Mouse (Mus musculus) limb, embryonic 11.5 days (tissue): Measurements from ENCODE around the gene Pitpnb. TPM values are rescaled to one million over a fixed set of nuclear protein-coding genes. Genes with fewer than 3 reads are reported as not detected.

Source experiments
- ATAC-seq: fragments of 200-750 bp; cut with Nextera tagmentation; 2 replicates; pipeline ENCODE4 v1.8.0; 2017; ENCODE audit warnings: low read depth; ENCODE audit not compliant: insufficient number of reproducible peaks, low FRiP score, low TSS enrichment
- DNase-seq: peaks from one replicate; pipeline ENCODE4 v3.0.0-alpha.2; 2015; ENCODE audit warnings: low spot score
- H3K27ac ChIP-seq: fragments of 300-500 bp; sonication (generic); replicated peaks from 2 replicates; pipeline ENCODE4 v1.5.1; 2014; ENCODE audit warnings: low read depth, mild to moderate bottlenecking, low read length
- H3K27me3 ChIP-seq: fragments of 300-500 bp; sonication (generic); 2 replicates; pipeline ENCODE4 v1.6.1; 2014; ENCODE audit warnings: mild to moderate bottlenecking, low read length, mixed read lengths; ENCODE audit not compliant: control insufficient read depth, insufficient read depth
- H3K36me3 ChIP-seq: fragments of 300-500 bp; sonication (generic); 2 replicates; pipeline ENCODE4 v1.6.1; 2014; ENCODE audit warnings: mild to moderate bottlenecking, low read length, moderate library complexity, mixed read lengths; ENCODE audit not compliant: control insufficient read depth, insufficient read depth
- H3K4me1 ChIP-seq: fragments of 300-500 bp; sonication (generic); 2 replicates; pipeline ENCODE4 v1.6.1; 2014; ENCODE audit warnings: low read length, mixed read lengths; ENCODE audit not compliant: control insufficient read depth, insufficient read depth
- H3K4me2 ChIP-seq: fragments of 300-500 bp; sonication (generic); 2 replicates; pipeline ENCODE4 v1.6.1; 2014; ENCODE audit warnings: low read depth, mild to moderate bottlenecking, moderate library complexity; ENCODE audit not compliant: severe bottlenecking
- H3K4me3 ChIP-seq: fragments of 300-500 bp; sonication (generic); 2 replicates; pipeline ENCODE4 v1.5.1; 2014; ENCODE audit warnings: low read depth, low read length
- H3K9ac ChIP-seq: fragments of 300-500 bp; sonication (generic); 2 replicates; pipeline ENCODE4 v1.6.1; 2014; ENCODE audit warnings: mild to moderate bottlenecking, low read length
- H3K9me3 ChIP-seq: fragments of 300-500 bp; sonication (generic); 2 replicates; pipeline ENCODE4 v1.6.1; 2016; ENCODE audit warnings: low read length; ENCODE audit not compliant: control insufficient read depth
- WGBS: fragments of 180-500 bp; shearing (Covaris S2); extraction: QIAGEN DNeasy Blood & Tissue Kit; methylation state at CpG from one replicate; pipeline ENCODE4 v1.1.7; 2014; 5-methylcytosine and 5-hydroxymethylcytosine counted together
- polyA plus RNA-seq: library from polyadenylated mRNA; unstranded; fragments of >200 nt; fragmentation: Nextera tagmentation; extraction: Ambion mirVana; gene quantifications from 2 replicates; pipeline ENCODE4 v1.2.1, GENCODE M21; 2014

Gene Pitpnb
- polyA plus RNA-seq, result 131 and 137 TPM in 2 replicates

GRCm38 (mm10) chr5:111330417-111331098 is at the start of gene Pitpnb:
Gene Pitpnb, plus strand, starts transcription at chr5:111330763.
- H3K36me3 ChIP-seq, result no peaks in the 10 kb centered on the region; the same call in 1 of the 2 replicates
- under 1% methylated on average over 73 of the region's 78 CpGs for WGBS
- peak within 1 kb of the TSS; percentile 98 for H3K4me3 ChIP-seq
- DNase-seq, result peak; percentile 99
- peak within 1 kb of the TSS; percentile 79 for H3K9ac ChIP-seq
- H3K27me3 ChIP-seq, result no peaks in the 10 kb centered on the region
- ATAC-seq, result peak; percentile 97
- H3K9me3 ChIP-seq, result no peaks in the 10 kb centered on the region
- peak within 1 kb of the TSS; percentile 72 for H3K27ac ChIP-seq
- peaks cover 10% of the 10 kb centered on the region for H3K4me1 ChIP-seq
- H3K4me2 ChIP-seq, result peak within 1 kb of the TSS; percentile 71

DNA sequence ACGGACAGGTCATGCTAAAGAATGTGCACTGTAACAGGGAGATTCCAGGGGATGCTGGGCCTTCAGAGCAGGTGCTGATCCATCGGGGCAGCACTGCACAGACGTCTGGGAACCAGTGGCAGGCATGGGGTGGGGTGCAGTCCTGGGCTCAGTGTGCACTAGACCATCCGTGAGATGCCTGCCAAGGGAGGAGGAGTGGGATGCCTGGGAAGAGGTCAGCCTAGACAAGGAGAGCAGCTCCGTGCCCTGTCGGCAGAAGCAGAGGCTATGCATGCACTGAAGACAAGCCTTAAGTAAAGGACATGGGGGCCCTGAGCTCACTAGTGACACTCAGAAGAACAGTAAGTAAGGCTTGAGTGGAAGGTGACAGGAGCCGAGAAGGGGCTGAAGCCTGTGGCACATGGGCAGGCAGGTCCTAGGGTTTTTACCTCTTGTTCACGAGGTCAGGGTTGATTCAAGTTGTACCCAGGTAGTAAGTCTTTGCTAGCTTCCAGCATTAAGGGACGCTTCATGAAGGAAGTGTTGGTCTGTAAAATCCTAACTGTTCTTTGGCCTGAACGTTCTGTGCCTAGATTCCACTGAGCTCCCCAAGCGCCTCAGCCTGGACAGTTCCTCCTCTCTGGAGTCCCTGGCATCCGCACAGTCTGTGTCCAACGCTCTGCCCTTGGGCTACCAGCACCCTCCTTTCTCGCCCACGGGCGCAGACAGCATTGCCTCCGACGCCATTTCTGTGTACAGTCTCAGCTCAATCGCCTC is 46.0 kb upstream of the Pitpnb start:
- H3K4me2 ChIP-seq, result no peak overlapping the region
- H3K27ac ChIP-seq, result no peak overlapping the region
- no peak for ATAC-seq
- 89% methylated on average over 19 of the region's 19 CpGs for WGBS
- H3K27me3 ChIP-seq, result no peaks in the 10 kb centered on the region
- DNase-seq, result no peak
- no peaks in the 10 kb centered on the region for H3K9me3 ChIP-seq
- H3K36me3 ChIP-seq, result peaks cover 10% of the 10 kb centered on the region
- no peak overlapping the region for H3K9ac ChIP-seq
- H3K4me3 ChIP-seq, result no peak overlapping the region
- H3K4me1 ChIP-seq, result no peaks in the 10 kb centered on the region

- Histone ChIP-seq H3K4me3 (no peak overlapping the region), H3K36me3 (peaks cover 7% of the 10 kb centered on the region), H3K9me3 (no peaks in the 10 kb centered on the region), H3K27me3 (no peaks in the 10 kb centered on the region), H3K4me2 (no peak overlapping the region), H3K27ac (no peak overlapping the region), H3K4me1 (no peaks in the 10 kb centered on the region), H3K9ac (no peak overlapping the region)
- no peak for DNase-seq
- no peak for ATAC-seq
- WGBS, result 60% methylated on average over 5 of the region's 5 CpGs
These were observed 43.0 kb upstream of the Pitpnb start for GRCm38 (mm10) chr5:111287571-111287970.

DNA sequence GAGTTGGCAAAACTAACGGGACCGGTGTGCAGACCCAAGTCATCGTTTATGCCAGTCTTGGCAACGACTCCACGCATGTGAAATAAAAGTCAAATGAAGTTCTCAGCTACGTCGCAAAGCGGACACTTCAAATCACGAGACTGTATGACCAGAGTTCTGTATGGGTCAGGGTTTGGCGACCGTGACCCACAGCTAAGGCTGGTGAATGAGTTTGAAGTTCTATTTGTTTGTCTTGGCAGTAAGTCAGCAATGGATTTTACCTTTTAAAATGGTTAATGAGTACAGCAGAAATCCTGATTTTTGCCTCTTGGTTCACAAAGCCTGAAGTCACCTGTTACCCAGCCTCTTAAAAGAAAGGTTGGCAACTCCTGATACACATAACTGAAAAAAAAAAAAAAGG is 42.1 kb upstream of the Pitpnb start:
- Histone ChIP-seq H3K36me3 (peaks cover 7% of the 10 kb centered on the region), H3K4me1 (no peaks in the 10 kb centered on the region), H3K4me2 (no peak overlapping the region), H3K27me3 (no peaks in the 10 kb centered on the region), H3K4me3 (no peak overlapping the region), H3K27ac (no peak overlapping the region), H3K9me3 (no peaks in the 10 kb centered on the region), H3K9ac (no peak overlapping the region)
- no peak for ATAC-seq
- 93% methylated on average over 11 of the region's 11 CpGs for WGBS
- no peak for DNase-seq

DNA sequence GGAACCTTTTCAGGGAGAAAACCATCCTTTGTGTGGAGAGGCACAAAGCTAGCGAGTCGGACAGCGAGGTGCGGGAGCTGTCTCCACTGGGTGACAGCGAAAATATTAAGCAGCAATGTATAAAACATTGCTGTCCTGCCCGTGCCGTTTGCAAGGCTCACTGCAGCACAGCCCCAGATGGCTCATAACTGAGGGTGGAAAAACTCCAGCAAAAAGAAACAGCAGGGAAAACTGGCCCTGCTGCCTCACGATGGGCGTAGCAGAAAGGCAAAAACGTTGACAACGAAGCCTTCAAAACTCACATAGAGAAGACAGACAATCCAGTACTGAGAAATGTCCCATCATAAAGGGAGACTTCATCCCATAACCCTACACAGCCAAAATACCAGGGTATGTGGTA is 40.5 kb upstream of the Pitpnb start:
- H3K9ac ChIP-seq, result no peak overlapping the region
- H3K27ac ChIP-seq, result no peak overlapping the region
- H3K9me3 ChIP-seq, result no peaks in the 10 kb centered on the region; the same call in 1 of the 2 replicates
- no peaks in the 10 kb centered on the region for H3K27me3 ChIP-seq
- peaks cover 4% of the 10 kb centered on the region for H3K36me3 ChIP-seq
- DNase-seq, result no peak
- ATAC-seq, result no peak
- H3K4me3 ChIP-seq, result no peak overlapping the region
- 88% methylated on average over 11 of the region's 11 CpGs for WGBS
- no peak overlapping the region for H3K4me2 ChIP-seq
- no peaks in the 10 kb centered on the region for H3K4me1 ChIP-seq

DNA sequence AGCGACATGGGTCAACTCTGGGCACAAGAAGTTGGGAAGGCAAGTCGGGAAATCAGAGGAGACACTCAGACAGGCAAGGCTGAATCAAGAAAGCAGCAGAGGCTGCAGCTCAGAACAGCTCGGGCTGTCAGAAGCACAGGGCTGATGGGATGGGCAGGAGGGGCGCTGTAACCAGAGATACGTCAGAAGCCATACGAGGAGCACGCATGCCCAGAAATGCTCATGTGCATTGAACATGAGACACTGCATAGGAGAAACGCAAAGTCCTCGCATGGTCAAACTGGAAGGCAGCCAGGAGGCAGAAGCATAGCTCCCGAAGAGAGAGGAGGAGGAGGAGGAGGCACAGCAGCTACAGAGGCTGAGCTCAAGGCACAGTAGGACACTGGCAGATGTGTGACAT is 38.9 kb upstream of the Pitpnb start:
- Histone ChIP-seq H3K9ac (no peak overlapping the region), H3K9me3 (no peaks in the 10 kb centered on the region; the same call in 1 of the 2 replicates), H3K36me3 (no peaks in the 10 kb centered on the region), H3K4me1 (no peaks in the 10 kb centered on the region), H3K4me2 (no peak overlapping the region), H3K27ac (no peak overlapping the region), H3K27me3 (no peaks in the 10 kb centered on the region), H3K4me3 (no peak overlapping the region)
- ATAC-seq (no peak), DNase-seq (no peak)
- 60% methylated on average over 10 of the region's 10 CpGs for WGBS

DNA sequence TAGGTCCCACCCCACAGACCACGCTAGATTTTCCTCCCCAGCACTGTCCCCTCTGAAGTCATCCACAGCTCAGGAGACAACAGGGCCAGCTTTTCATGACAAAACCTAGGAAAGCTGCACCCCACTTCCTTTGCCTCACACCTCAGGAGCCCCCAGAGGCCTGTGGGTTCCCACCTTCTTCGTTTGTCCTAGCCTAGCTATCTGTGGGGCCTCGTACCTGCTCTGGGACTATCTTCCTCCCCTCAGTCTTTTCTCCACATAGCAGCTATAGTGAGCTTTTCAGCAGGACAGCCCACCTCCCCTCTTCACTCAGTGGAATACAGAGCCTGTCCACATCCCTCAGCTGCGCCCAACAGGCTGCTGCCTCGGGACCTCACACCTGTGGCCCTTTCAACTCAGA is 32.8 kb upstream of the Pitpnb start:
- ATAC-seq (no peak), DNase-seq (no peak)
- H3K36me3 ChIP-seq, result no peaks in the 10 kb centered on the region
- H3K9me3 ChIP-seq, result no peaks in the 10 kb centered on the region; the same call in 1 of the 2 replicates
- H3K4me1 ChIP-seq, result no peaks in the 10 kb centered on the region
- WGBS, result 58% methylated on average over 5 of the region's 5 CpGs
- H3K9ac ChIP-seq, result no peak overlapping the region
- H3K4me2 ChIP-seq, result no peak overlapping the region
- no peak overlapping the region for H3K27ac ChIP-seq
- no peak overlapping the region for H3K4me3 ChIP-seq
- H3K27me3 ChIP-seq, result no peaks in the 10 kb centered on the region

GRCm38 (mm10) chr5:111298706-111299105 is 31.9 kb upstream of the Pitpnb start:
- Histone ChIP-seq H3K4me3 (no peak overlapping the region), H3K4me2 (no peak overlapping the region), H3K36me3 (no peaks in the 10 kb centered on the region), H3K9me3 (no peaks in the 10 kb centered on the region; the same call in 1 of the 2 replicates), H3K27ac (no peak overlapping the region), H3K4me1 (no peaks in the 10 kb centered on the region), H3K27me3 (no peaks in the 10 kb centered on the region), H3K9ac (no peak overlapping the region)
- no peak for ATAC-seq
- no peak for DNase-seq
- WGBS, result 45% methylated on average over 7 of the region's 7 CpGs
